Mouse (Mus musculus): ENCODE results near the gene Ensa.
"Not testable (repeated sequence)": the region's sequence is repeated elsewhere in the genome, so short reads cannot be mapped to it uniquely, and the experiment has no call there.

The Ensa gene

GRCm38 (mm10) chr3:95663486-95663885 lies 38.7 kb downstream of the Ensa start:
- no peak for DNase-seq (ENCODE audit: low spot score)

- no peak for DNase-seq (ENCODE audit: low spot score)
Measured at GRCm38 (mm10) chr3:95663969-95664608, 39.3 kb downstream of the Ensa start.

GRCm38 (mm10) chr3:95664940-95665352 lies 40.2 kb downstream of the Ensa start:
- no peak for DNase-seq (ENCODE audit: low spot score)

GRCm38 (mm10) chr3:95666124-95666844 lies 41.5 kb downstream of the Ensa start:
- DNase-seq (ENCODE audit: low spot score) = no peak

- DNase-seq (ENCODE audit: low spot score) = no peak
Measured at GRCm38 (mm10) chr3:95667521-95667920, 42.7 kb downstream of the Ensa start.

GRCm38 (mm10) chr3:95668026-95668425 lies 43.2 kb downstream of the Ensa start:
- DNase-seq (ENCODE audit: low spot score) = no peak

- DNase-seq (ENCODE audit: low spot score) = no peak
Measured at GRCm38 (mm10) chr3:95668589-95669308, 44.0 kb downstream of the Ensa start.

- no peak for DNase-seq (ENCODE audit: low spot score)
Measured at GRCm38 (mm10) chr3:95669309-95669665, 44.5 kb downstream of the Ensa start.

GRCm38 (mm10) chr3:95670419-95670818 lies 45.6 kb downstream of the Ensa start:
- DNase-seq (ENCODE audit: low spot score) = not testable (repeated sequence)

GRCm38 (mm10) chr3:95671201-95671600 lies 46.4 kb downstream of the Ensa start:
- no peak for DNase-seq (ENCODE audit: low spot score)

GRCm38 (mm10) chr3:95672461-95672860 lies 47.7 kb downstream of the Ensa start:
- no peak for DNase-seq (ENCODE audit: low spot score)

GRCm38 (mm10) chr3:95672861-95673706 lies 48.3 kb downstream of the Ensa start:
- DNase-seq (ENCODE audit: low spot score) = no peak

GRCm38 (mm10) chr3:95673707-95674211 lies 49.0 kb downstream of the Ensa start:
- no peak for DNase-seq (ENCODE audit: low spot score)

GRCm38 (mm10) chr3:95674236-95674635 lies 49.4 kb downstream of the Ensa start:
- no peak for DNase-seq (ENCODE audit: low spot score)

- no peak for DNase-seq (ENCODE audit: low spot score)
Measured at GRCm38 (mm10) chr3:95674812-95675211, 50.0 kb downstream of the Ensa start.

- peak; percentile 46 for DNase-seq (ENCODE audit: low spot score)
Measured at GRCm38 (mm10) chr3:95675301-95676092, 50.7 kb downstream of the Ensa start.

GRCm38 (mm10) chr3:95676745-95677419 lies 52.1 kb downstream of the Ensa start:
- DNase-seq (ENCODE audit: low spot score) = peak; percentile 42

- DNase-seq (ENCODE audit: low spot score) = no peak
Measured at GRCm38 (mm10) chr3:95677420-95678090, 52.8 kb downstream of the Ensa start.

GRCm38 (mm10) chr3:95679551-95679950 lies 54.8 kb downstream of the Ensa start:
- DNase-seq (ENCODE audit: low spot score) = no peak

GRCm38 (mm10) chr3:95680673-95681072 lies 55.9 kb downstream of the Ensa start:
- DNase-seq (ENCODE audit: low spot score) = no peak

All from ovary, postnatal 10 days (tissue).